Mouse (Mus musculus) embryo, embryonic 11.5 days (tissue): ENCODE results near the gene Olfr644.
A peak's percentile ranks its signal among the peaks of the same experiment; 100 is the strongest.

Experiments
- DNase-seq: peaks from one replicate; pipeline ENCODE4 v3.0.0-alpha.2; 2012; ENCODE audit warnings: low read depth, low spot score

Gene Olfr644

DNA sequence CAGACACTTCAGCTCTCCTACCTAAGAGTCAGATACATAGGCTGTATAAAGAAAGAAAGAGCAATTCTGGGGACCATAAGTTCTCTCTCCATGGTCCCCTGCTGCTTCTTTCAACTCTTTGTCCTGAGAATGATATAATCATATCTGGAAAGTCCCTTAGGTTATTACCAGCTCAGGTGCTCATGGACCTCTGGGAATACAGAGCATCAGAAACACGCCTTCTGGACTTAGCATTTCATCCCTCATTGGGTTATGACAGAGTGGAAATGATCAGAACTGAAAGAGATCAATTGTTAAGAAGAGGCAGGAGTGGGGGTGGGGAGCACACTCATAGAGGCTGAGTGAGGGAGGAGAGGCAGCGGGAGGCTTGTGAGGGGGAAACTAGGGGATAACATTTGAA, at the start of gene Olfr644:
Gene Olfr644 (minus strand): TSS at position 101 of the 400 bp plus-strand sequence.
- no peak for DNase-seq

DNA sequence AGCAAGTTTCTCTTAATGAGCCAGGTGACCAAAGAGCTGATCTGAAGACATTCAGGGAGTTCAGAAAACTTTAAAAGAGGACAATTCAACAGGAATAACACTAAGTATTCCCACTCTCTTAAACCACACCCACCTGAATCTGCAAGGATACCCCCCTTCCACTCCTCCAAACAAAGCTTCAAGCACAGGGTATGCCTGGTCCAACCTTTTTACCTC, 33.0 kb upstream of the Olfr644 start, which contains the start of gene Olfr646:
Gene Olfr646 (plus strand): TSS at position 117 of the 216 bp plus-strand sequence.
- DNase-seq: no peak

DNA sequence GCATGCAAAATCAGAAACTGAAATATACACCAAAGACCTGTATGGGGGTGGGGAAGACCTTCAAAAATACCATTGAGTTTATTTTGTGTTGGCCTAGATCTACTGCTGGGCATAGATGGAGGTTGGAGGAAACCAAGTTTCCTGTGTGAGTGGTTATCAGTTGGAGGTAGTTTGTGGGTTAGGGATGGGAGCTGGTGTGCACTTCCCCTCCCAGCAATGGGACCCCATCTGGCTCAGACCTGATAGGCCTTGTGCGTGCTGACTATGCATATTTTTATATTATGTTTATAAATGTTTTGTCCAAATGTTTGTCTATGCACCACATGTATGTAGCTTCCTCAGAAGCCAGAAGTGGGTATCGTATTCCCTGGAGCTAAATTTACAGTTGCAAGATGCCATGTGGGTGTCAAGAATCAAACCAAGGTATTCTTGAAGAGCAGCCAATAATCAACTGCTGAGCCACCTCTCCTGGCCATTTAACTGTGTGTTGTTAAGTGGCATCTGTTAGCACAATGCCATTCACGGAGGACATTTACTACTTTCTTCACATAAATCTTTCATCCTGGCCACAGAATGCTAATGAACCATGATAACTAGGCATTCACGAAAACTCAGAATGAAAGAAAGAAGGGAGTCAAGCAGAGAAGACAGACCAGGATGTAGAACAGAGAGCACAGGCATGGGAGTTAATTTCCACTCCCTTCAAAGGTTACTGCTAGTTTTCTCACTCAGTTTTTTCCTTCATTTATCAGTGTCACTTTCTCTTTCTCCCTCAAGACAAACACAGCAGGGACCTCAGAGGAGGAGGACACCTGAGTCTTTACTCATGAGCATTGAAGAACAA, 32.5 kb upstream of the Olfr644 start:
- peak; percentile 2 for DNase-seq

DNA sequence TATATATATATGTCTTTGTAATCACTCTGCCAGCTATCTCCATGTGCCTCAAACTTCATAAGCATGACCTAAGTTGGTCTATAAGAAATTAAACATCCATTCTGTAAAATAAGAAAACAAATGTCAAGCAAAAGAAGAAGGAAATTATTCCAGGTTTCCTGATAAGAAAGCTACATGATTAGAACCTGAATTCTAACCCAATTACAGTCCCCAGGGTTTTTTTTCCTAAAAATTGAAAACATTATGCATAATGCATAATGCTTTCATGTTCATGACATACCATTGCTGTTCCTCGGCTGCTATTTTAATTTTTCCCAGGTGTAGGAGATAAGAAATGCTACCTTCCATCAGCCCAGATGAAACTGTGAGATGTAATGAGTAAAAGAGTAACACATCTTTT, 13.7 kb upstream of the Olfr644 start, which contains the start of gene Olfr645:
Gene Olfr645 (minus strand): TSS at position 101 of the 400 bp plus-strand sequence.
- DNase-seq: no peak

- no peak for DNase-seq
Observed at GRCm38 (mm10) chr7:104061345-104061744, 10.3 kb downstream of the Olfr644 start, which contains the start of gene 4930516K23Rik. TSS of gene 4930516K23Rik (minus strand) at chr7:104061445.

- no peak for DNase-seq
Observed at GRCm38 (mm10) chr7:104059215-104059614, 12.5 kb downstream of the Olfr644 start.

GRCm38 (mm10) chr7:104052566-104052965, 19.1 kb downstream of the Olfr644 start, which contains the start of gene Olfr642:
TSS of gene Olfr642 (minus strand) at chr7:104052666.
- DNase-seq: no peak

DNA sequence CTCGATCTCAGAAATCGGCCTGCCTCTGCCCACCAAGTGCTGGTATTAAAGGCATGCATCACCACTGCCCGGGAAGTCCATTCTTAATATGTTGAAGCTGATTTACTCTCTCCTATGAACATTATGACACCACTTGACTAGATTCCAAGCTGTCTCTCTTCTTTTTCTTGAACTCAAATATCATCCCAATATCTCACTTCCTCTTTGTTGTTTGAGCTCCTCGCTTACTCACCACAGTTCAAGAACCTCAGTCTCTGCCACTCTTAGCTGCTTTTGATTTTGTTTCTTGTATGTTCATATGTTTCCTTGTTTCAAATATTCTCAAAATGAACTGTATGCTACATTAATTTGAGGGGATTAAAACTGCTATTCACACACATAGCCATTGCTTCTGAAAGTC, 20.9 kb downstream of the Olfr644 start:
- DNase-seq: no peak

DNA sequence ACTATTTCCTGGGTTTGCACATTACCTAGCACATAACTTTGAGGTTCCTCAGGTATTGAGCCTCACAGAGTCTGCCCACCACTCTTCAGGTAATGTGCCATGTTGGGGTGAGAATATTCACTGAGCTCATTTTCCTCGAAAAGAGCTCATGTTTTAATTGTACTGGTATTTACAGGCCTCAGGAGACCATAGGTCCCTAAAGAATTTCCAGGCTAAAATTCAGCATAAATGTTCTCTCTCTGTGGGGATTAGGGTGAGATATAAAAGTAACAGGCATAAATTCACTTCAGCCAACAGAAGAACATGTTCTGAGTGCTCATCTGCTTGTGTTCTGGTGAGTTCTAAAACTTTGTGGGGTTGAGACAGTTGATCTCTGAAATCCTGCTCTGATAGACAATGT, 36.5 kb downstream of the Olfr644 start, which contains the start of gene Olfr641:
Gene Olfr641 (plus strand): TSS at position 301 of the 400 bp plus-strand sequence.
- no peak for DNase-seq

DNA sequence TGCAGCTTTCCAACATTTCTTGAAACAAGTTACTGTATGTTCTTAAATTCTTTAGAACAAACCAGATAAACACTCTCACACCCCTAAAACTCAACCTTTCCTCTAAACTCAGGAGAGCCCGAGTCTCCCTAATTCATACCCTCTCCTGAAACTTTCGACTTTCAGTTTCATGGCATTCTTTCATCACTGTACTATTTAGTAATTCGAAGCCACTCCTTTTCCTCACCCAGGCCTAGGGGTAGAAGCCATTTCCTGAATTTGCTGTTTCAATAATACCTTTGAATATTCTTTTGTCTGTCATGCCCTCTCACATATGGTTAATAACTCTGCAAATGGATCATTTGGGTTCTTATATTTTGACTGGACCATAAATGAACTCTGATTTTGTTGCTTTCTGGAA, 44.7 kb downstream of the Olfr644 start:
- no peak for DNase-seq

DNA sequence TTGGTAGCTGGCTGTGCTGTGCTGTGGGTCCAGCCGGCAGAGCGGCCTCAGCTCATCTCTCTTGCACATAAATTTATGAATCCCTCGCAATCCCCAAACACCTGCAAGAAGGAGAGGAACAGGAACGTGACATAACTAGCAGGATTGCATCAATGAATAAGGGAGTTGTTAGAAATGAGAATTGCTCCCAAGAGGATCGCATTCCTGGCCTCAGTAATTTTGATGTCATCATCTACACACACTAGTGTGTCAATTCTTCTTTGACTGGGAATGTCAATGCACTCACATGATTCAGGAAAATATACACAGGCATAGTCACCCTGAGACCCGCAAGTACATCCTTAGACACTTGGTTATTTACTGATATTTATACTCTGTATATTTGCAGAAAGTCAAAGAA, 46.2 kb downstream of the Olfr644 start, which contains the start of gene Olfr640:
Gene Olfr640 (minus strand): TSS at position 101 of the 400 bp plus-strand sequence.
- no peak for DNase-seq

- DNase-seq: no peak
Observed at GRCm38 (mm10) chr7:104021651-104022050, 50.0 kb downstream of the Olfr644 start.

GRCm38 (mm10) chr7:104018953-104019352, 52.7 kb downstream of the Olfr644 start:
- DNase-seq: no peak

DNA sequence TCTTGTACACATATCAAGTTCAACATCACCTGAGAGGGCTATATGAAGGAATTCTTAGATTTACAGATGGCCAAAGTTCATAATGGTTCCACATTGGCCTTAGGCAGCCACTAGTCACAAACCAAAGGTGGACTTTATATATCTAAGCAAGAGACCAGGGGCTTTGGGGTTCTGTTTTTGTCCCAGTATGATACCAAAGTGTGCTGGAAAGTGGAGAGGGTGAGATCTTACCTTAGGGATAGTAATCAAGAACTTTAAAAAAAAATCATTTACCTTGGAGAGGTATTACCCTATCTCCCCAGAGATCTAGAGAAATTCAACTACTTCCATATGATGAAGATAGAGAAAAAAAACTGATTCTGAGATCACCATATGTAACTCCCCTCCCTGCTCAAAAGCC, 54.5 kb downstream of the Olfr644 start, which contains the start of gene Olfr639:
Gene Olfr639 (minus strand): TSS at position 101 of the 400 bp plus-strand sequence.
- DNase-seq: no peak
